Mouse (Mus musculus): ENCODE data around the gene Bola2. TPM values are rescaled to one million over a fixed set of nuclear protein-coding genes. Genes with fewer than 3 reads are reported as not detected.
"Not testable (repeated sequence)": the region's sequence is repeated elsewhere in the genome, so short reads cannot be mapped to it uniquely, and the experiment has no call there.

Gene Bola2
- total RNA-seq, 2 experiments from 2014 or later: 49.2 to 51.2 TPM

GRCm38 (mm10) chr7:126704121-126704980 lies 9.2 kb downstream of the Bola2 start:
- DNase-seq: peak; percentile 74 to 82
- intact Hi-C loops (cut with DNase I): no loop called here

- DNase-seq: no peak
- intact Hi-C loops (cut with DNase I): no loop called here
These were observed 12.4 kb downstream of the Bola2 start, which contains the start of gene Coro1a for GRCm38 (mm10) chr7:126707442-126708174. Coro1a (minus strand) TSS chr7:126707787.

- intact Hi-C loops (cut with DNase I): no loop called here
- no peak for DNase-seq
These were observed 13.2 kb downstream of the Bola2 start for GRCm38 (mm10) chr7:126708175-126708952.

GRCm38 (mm10) chr7:126710266-126710665 lies 15.1 kb downstream of the Bola2 start:
- intact Hi-C loops (cut with DNase I): no loop called here
- no peak for DNase-seq

GRCm38 (mm10) chr7:126711910-126712309 lies 16.7 kb downstream of the Bola2 start:
- no peak for DNase-seq
- intact Hi-C loops (cut with DNase I): no loop called here

- intact Hi-C loops (cut with DNase I): no loop called here
- DNase-seq: no peak
These were observed 20.5 kb downstream of the Bola2 start for GRCm38 (mm10) chr7:126715679-126716078.

GRCm38 (mm10) chr7:126717566-126717965 lies 22.4 kb downstream of the Bola2 start:
- intact Hi-C loops (cut with DNase I): no loop called here

GRCm38 (mm10) chr7:126718787-126719337 lies 23.7 kb downstream of the Bola2 start:
- no peak for DNase-seq
- intact Hi-C loops (cut with DNase I): no loop called here

More at GRCm38 (mm10) chr7:126717566-126717965, 22.4 kb downstream of the Bola2 start:
- DNase-seq: no peak

GRCm38 (mm10) chr7:126721635-126722034 lies 26.4 kb downstream of the Bola2 start:
- no peak for DNase-seq
- intact Hi-C loops (cut with DNase I): no loop called here

- intact Hi-C loops (cut with DNase I): no loop called here
- DNase-seq: no peak
These were observed 29.9 kb downstream of the Bola2 start for GRCm38 (mm10) chr7:126725077-126725476.

GRCm38 (mm10) chr7:126725667-126726066 lies 30.5 kb downstream of the Bola2 start:
- intact Hi-C loops (cut with DNase I): no loop called here
- no peak for DNase-seq

- intact Hi-C loops (cut with DNase I); DNase-seq: not testable (repeated sequence)
These were observed 35.1 kb downstream of the Bola2 start for GRCm38 (mm10) chr7:126730256-126730789.

- intact Hi-C loops (cut with DNase I): no loop called here
- DNase-seq: no peak
These were observed 40.9 kb downstream of the Bola2 start for GRCm38 (mm10) chr7:126736122-126736521.

GRCm38 (mm10) chr7:126739551-126739950 lies 44.4 kb downstream of the Bola2 start:
- intact Hi-C loops (cut with DNase I): no loop called here

GRCm38 (mm10) chr7:126740132-126740735 lies 45.0 kb downstream of the Bola2 start:
- intact Hi-C loops (cut with DNase I): no loop called here
- no peak for DNase-seq

More at GRCm38 (mm10) chr7:126739551-126739950, 44.4 kb downstream of the Bola2 start:
- no peak for DNase-seq

- intact Hi-C loops (cut with DNase I): no loop called here
- no peak for DNase-seq
These were observed 45.8 kb downstream of the Bola2 start for GRCm38 (mm10) chr7:126740977-126741376.

- no peak for DNase-seq
- intact Hi-C loops (cut with DNase I): no loop called here
These were observed 46.3 kb downstream of the Bola2 start for GRCm38 (mm10) chr7:126741452-126741851.

- DNase-seq: no peak
- intact Hi-C loops (cut with DNase I): no loop called here
These were observed 46.8 kb downstream of the Bola2 start for GRCm38 (mm10) chr7:126741964-126742482.

- intact Hi-C loops (cut with DNase I): no loop called here
- DNase-seq: no peak
These were observed 50.9 kb downstream of the Bola2 start for GRCm38 (mm10) chr7:126746066-126746465.
